8 mouse cellular contexts compared by ENCODE assay signal in the genomic region with DNA sequence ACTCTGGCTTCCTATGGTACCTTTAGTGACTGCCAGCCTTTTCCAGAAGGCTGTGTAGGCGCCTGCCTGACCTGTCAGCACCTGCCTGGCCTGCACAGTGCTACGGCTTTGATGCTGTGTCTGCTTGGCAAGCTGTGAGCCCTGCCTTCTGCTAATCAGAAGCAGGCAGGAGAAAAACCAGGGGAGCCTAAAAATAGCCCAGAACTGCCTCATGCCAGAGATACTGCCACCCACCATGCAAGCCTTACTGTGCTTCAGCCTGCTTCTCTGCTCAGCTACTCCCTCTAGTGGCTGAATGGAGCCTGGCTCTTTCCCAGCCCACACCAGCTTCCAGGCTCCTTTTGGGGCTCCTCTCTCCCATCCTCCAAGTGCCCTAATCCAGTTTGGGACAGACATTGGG. TPM values are rescaled to one million over a fixed set of nuclear protein-coding genes. Genes with fewer than 3 reads are reported as not detected.
DNase-seq lines count a peak whose midpoint lies in the region; ATAC-seq and TF ChIP-seq lines count a peak whose summit lies in the region.

No protein-coding gene starts in this region.

- no peak for TF ChIP-seq POLR2A in cortical plate, adult 2 months (IDR thresholded peaks at IDR 0.05; ENCODE audit: extremely low read depth, insufficient read depth, low read length)

- TF ChIP-seq CTCF in cortical plate, adult 2 months (IDR thresholded peaks at IDR 0.05; ENCODE audit: extremely low read depth, insufficient read depth, low read length) = peak; percentile 96

- no peak overlapping the region for H3K4me3 ChIP-seq in cortical plate, adult 2 months (ENCODE audit: insufficient read depth, low read length)

- DNase-seq in adrenal gland, adult (ENCODE audit: inconsistent age in 2 of 2, low spot score in 1 of 2) = peak; percentile 85 to 95
- DNase-seq in gastrocnemius, postnatal 10 days = peak; percentile 83
- DNase-seq in hindlimb bud, embryonic 11.5 days (ENCODE audit: extremely low spot score, low read depth, low spot score) = peak; percentile 64
- peak; percentile 86 to 93 for DNase-seq in left cerebral cortex, adult 9 months (ENCODE audit: low spot score in 2 of 2)
- DNase-seq in right cerebral cortex, adult 2 months (ENCODE audit: low spot score in 2 of 2) = peak; percentile 90 to 92
- peak; percentile 82 for DNase-seq in urinary bladder, postnatal 14 days (ENCODE audit: low spot score)

- H3K4me1 ChIP-seq in cortical plate, adult 2 months (ENCODE audit: control insufficient read depth, insufficient read depth, low read length) = peaks cover 14% of the 10 kb centered on the region

- ATAC-seq in megakaryocyte, adult 5-6 weeks (ENCODE audit: poor library complexity, severe bottlenecking) = peak; percentile 88

- peak overlapping the region; percentile 40 for H3K27ac ChIP-seq in cortical plate, adult 2 months (ENCODE audit: insufficient read depth, low read length)

RNA-seq across cellular contexts. Expression of gene Dot1l, which starts 19.5 kb away (rescaled TPM):
- polyA plus RNA-seq in cortical plate, adult 2 months (2012; rRNA removed) = 45.9 and 47.8 TPM in 2 replicates
- 10 to 100 TPM; 25.9 to 46.0 TPM for total RNA-seq in gastrocnemius, postnatal 10 days (2021)
- total RNA-seq in megakaryocyte, adult 5-6 weeks (2015) = 19.5 and 23.0 TPM in 2 replicates
- 6.9 and 9.8 TPM in 2 replicates for total RNA-seq in megakaryocyte, adult 5-6 weeks (2017)

RNA-seq across cellular contexts. Expression of gene Sf3a2, which starts 23.4 kb away (rescaled TPM):
- polyA plus RNA-seq in cortical plate, adult 2 months (2012; rRNA removed) = 38.9 and 46.1 TPM in 2 replicates
- 10 to 100 TPM; 31.6 to 41.3 TPM for total RNA-seq in gastrocnemius, postnatal 10 days (2021)
- total RNA-seq in megakaryocyte, adult 5-6 weeks (2015) = 45.8 and 46.6 TPM in 2 replicates
- 13.1 and 20.4 TPM in 2 replicates for total RNA-seq in megakaryocyte, adult 5-6 weeks (2017)

RNA-seq across cellular contexts. Expression of gene Plekhj1, which starts 23.9 kb away (rescaled TPM):
- polyA plus RNA-seq in cortical plate, adult 2 months (2012; rRNA removed) = 59.5 and 62.6 TPM in 2 replicates
- total RNA-seq in gastrocnemius, postnatal 10 days (2021) = 10 to 100 TPM; 26.8 to 30.9 TPM
- 82.4 and 84.3 TPM in 2 replicates for total RNA-seq in megakaryocyte, adult 5-6 weeks (2015)
- 35.5 and 43.5 TPM in 2 replicates for total RNA-seq in megakaryocyte, adult 5-6 weeks (2017)

RNA-seq across cellular contexts. Expression of gene Amh, which starts 30.5 kb away (rescaled TPM):
- polyA plus RNA-seq in cortical plate, adult 2 months (2012; rRNA removed) = 1.6 and 2.3 TPM in 2 replicates
- total RNA-seq in gastrocnemius, postnatal 10 days (2021) = under 1 TPM; 0.20 to 0.52 TPM
- total RNA-seq in megakaryocyte, adult 5-6 weeks (2015) = not detected in 2 replicates
- not detected in 2 replicates for total RNA-seq in megakaryocyte, adult 5-6 weeks (2017)

RNA-seq across cellular contexts. Expression of gene Ap3d1, which starts 32.5 kb away (rescaled TPM):
- polyA plus RNA-seq in cortical plate, adult 2 months (2012; rRNA removed) = 157 and 159 TPM in 2 replicates
- total RNA-seq in gastrocnemius, postnatal 10 days (2021) = 10 to 100 TPM; 27.7 to 37.1 TPM
- 42.6 and 52.4 TPM in 2 replicates for total RNA-seq in megakaryocyte, adult 5-6 weeks (2015)
- 48.6 and 62.0 TPM in 2 replicates for total RNA-seq in megakaryocyte, adult 5-6 weeks (2017)
